Mouse (Mus musculus) retina, postnatal 7 days (tissue): ENCODE data around the gene Gm10721.
"Not testable (repeated sequence)": the region's sequence is repeated elsewhere in the genome, so short reads cannot be mapped to it uniquely, and the experiment has no call there.

Experiments
- DNase-seq: peaks from one replicate; pipeline ENCODE4 v3.0.0-alpha.2; 2012; ENCODE audit warnings: low read depth, low spot score

Gene Gm10721

DNA sequence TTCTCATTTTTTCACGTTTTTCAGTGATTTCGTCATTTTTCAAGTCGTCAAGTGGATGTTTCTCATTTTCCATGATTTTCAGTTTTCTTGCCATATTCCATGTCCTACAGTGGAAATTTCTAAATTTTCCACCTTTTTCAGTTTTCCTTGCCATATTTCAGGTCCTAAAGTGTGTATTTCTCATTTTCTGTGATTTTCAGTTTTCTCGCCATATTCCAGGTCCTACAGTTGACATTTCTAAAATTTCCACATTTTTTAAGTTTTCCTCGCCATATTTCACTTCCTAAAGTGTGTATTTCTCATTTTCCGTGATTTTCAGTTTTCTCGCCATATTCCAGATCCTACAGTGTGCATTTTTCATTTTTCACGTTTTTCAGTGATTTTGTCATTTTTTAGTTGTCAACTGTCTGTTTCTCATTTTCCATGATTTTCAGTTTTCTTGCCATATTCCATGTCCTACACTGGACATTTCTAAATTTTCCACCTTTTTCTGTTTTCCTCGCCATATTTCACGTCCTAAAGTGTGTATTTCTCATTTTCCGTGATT lies at the start of gene Gm10721:
Gene Gm10721, plus strand, starts transcription at position 408 of the 547 bp plus-strand sequence.
- not testable (repeated sequence) for DNase-seq

- peak; percentile 24 for DNase-seq
These were observed 12.4 kb upstream of the Gm10721 start, which contains the start of gene Gm10722 for GRCm38 (mm10) chr9:3000445-3000972. Gene Gm10722 (plus strand): TSS chr9:3000922.

DNA sequence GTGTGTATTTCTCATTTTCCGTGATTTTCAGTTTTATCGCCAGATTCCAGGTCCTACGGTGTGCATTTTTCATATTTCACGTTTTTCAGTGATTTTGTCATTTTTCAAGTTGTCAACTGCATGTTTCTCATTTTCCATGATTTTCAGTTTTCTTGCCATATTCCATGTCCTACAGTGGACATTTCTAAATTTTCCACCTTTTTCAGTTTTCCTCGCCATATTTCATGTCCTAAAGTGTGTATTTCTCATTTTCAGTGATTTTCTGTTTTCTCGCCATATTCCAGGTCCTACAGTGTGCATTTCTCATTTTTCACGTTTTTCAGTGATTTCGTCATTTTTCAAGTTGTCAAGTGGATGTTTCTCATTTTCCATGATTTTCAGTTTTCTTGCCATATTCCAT lies 11.9 kb upstream of the Gm10721 start:
- DNase-seq: not testable (repeated sequence)

DNA sequence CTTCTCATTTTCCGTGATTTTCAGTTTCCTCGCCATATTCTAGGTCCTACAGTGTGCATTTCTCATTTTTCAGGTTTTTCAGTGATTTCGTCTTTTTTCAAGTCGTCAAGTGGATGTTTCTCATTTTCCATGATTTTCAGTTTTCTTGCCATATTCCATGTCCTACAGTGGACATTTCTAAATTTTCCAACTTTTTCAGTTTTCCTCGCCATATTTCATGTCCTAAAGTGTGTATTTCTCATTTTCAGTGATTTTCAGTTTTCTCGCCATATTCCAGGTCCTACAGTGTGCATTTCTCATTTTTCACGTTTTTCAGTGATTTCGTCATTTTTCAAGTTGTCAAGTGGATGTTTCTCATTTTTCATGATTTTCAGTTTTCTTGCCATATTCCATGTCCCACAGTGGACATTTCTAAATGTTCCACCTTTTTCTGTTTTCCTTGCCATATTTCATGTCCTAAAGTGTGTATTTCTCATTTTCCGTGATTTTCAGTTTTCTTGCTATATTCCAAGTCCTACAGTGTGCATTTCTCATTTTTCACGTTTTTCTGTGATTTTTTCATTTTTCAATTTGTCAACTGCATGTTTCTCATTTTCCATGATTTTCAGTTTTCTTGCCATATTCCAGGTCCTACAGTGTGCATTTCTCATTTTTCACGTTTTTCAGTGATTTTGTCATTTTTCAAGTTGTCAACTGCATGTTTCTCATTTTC lies 10.8 kb upstream of the Gm10721 start:
- DNase-seq: peak; percentile 0

- DNase-seq: not testable (repeated sequence)
These were observed 10.0 kb upstream of the Gm10721 start, which contains the start of gene Gm11168 for GRCm38 (mm10) chr9:3002794-3003396. Gene Gm11168 (plus strand): TSS chr9:3003346.

GRCm38 (mm10) chr9:3006179-3006578 lies 6.8 kb upstream of the Gm10721 start:
- not testable (repeated sequence) for DNase-seq

GRCm38 (mm10) chr9:3006636-3007035 lies 6.3 kb upstream of the Gm10721 start:
- DNase-seq: not testable (repeated sequence)

- DNase-seq: peak; percentile 3
These were observed 5.7 kb upstream of the Gm10721 start for GRCm38 (mm10) chr9:3007272-3007671.

- not testable (repeated sequence) for DNase-seq
These were observed 3.6 kb upstream of the Gm10721 start for GRCm38 (mm10) chr9:3009331-3009730.

DNA sequence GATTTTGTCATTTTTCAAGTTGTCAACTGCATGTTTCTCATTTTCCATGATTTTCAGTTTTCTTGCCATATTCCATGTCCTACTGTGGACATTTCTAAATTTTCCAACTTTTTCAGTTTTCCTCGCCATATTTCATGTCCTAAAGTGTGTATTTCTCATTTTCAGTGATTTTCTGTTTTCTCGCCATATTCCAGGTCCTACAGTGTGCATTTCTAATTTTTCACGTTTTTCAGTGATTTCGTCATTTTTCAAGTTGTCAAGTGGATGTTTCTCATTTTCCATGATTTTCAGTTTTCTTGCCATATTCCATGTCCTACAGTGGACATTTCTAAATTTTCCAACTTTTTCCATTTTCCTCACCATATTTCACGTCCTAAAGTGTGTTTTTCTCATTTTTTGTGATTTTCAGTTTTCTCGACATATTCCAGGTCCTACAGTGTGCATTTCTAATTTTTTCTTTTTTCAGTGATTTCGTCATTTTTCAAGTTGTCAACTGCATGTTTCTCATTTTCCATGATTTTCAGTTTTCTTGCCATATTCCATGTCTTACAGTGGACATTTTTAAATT lies 802 bp upstream of the Gm10721 start:
- not testable (repeated sequence) for DNase-seq

- DNase-seq: not testable (repeated sequence)
These were observed 2.4 kb downstream of the Gm10721 start, which contains the start of gene Gm10720 for GRCm38 (mm10) chr9:3015354-3015753. Gene Gm10720 (plus strand): TSS chr9:3015654.

- not testable (repeated sequence) for DNase-seq
These were observed 3.0 kb downstream of the Gm10721 start for GRCm38 (mm10) chr9:3015896-3016295.

GRCm38 (mm10) chr9:3017108-3017507 lies 4.2 kb downstream of the Gm10721 start, which contains the start of gene Gm10719:
Gene Gm10719 (plus strand): TSS chr9:3017408.
- not testable (repeated sequence) for DNase-seq

GRCm38 (mm10) chr9:3018944-3019343 lies 6.0 kb downstream of the Gm10721 start:
- DNase-seq: not testable (repeated sequence)

GRCm38 (mm10) chr9:3019835-3020727 lies 7.1 kb downstream of the Gm10721 start:
- not testable (repeated sequence) for DNase-seq

GRCm38 (mm10) chr9:3022316-3023008 lies 9.5 kb downstream of the Gm10721 start:
- DNase-seq: not testable (repeated sequence)

GRCm38 (mm10) chr9:3023312-3023984 lies 10.5 kb downstream of the Gm10721 start, which contains the start of gene Gm10718:
Gene Gm10718 (plus strand): TSS chr9:3023547.
- DNase-seq: not testable (repeated sequence)

- not testable (repeated sequence) for DNase-seq
These were observed 11.2 kb downstream of the Gm10721 start for GRCm38 (mm10) chr9:3023985-3024648.
